Mouse (Mus musculus) neural tube, embryonic 14.5 days (tissue): Measurements from ENCODE around the gene Fus. TPM values are rescaled to one million over a fixed set of nuclear protein-coding genes. Genes with fewer than 3 reads are reported as not detected.

Experiments
- ATAC-seq: fragments of 200-750 bp; cut with Nextera tagmentation; 2 replicates; pipeline ENCODE4 v1.8.0; 2017; ENCODE audit warnings: low read depth, mild to moderate bottlenecking, moderate TSS enrichment, moderate library complexity
- H3K27ac ChIP-seq: fragments of 300-500 bp; sonication (generic); 2 replicates; pipeline ENCODE4 v1.5.1; 2014; ENCODE audit warnings: low read depth, mild to moderate bottlenecking, control low read depth, low read length, moderate library complexity, mixed read lengths
- H3K27me3 ChIP-seq: fragments of 300-500 bp; sonication (generic); 2 replicates; pipeline ENCODE4 v1.6.1; 2014; ENCODE audit warnings: low read length; ENCODE audit not compliant: control insufficient read depth, insufficient read depth
- H3K36me3 ChIP-seq: fragments of 300-500 bp; sonication (generic); 2 replicates; pipeline ENCODE4 v1.6.1; 2014; ENCODE audit warnings: low read length, mixed read lengths; ENCODE audit not compliant: control insufficient read depth, insufficient read depth
- H3K4me1 ChIP-seq: fragments of 300-500 bp; sonication (generic); 2 replicates; pipeline ENCODE4 v1.6.1; 2014; ENCODE audit warnings: low read length; ENCODE audit not compliant: control insufficient read depth, insufficient read depth
- H3K4me2 ChIP-seq: fragments of 300-500 bp; sonication (generic); 2 replicates; pipeline ENCODE4 v1.6.1; 2014; ENCODE audit warnings: mild to moderate bottlenecking, low read depth, low read length, control low read depth
- H3K4me3 ChIP-seq: fragments of 300-500 bp; sonication (generic); 2 replicates; pipeline ENCODE4 v1.5.1; 2014; ENCODE audit warnings: low read depth, low read length, control low read depth, mixed read lengths
- H3K9ac ChIP-seq: fragments of 300-500 bp; sonication (generic); replicated peaks from 2 replicates; pipeline ENCODE4 v1.6.1; 2014; ENCODE audit warnings: low read depth, mild to moderate bottlenecking, control low read depth, low read length, mixed read lengths
- H3K9me3 ChIP-seq: fragments of 300-500 bp; sonication (generic); 2 replicates; pipeline ENCODE4 v1.6.1; 2016; ENCODE audit warnings: low read length; ENCODE audit not compliant: control insufficient read depth
- WGBS: fragments of 180-500 bp; shearing (Covaris S2); extraction: QIAGEN DNeasy Blood & Tissue Kit; methylation state at CpG from one replicate; pipeline ENCODE4 v1.1.7; 2014; 5-methylcytosine and 5-hydroxymethylcytosine counted together
- polyA plus RNA-seq: library from polyadenylated mRNA; unstranded; fragments of >200 nt; fragmentation: Nextera tagmentation; extraction: Ambion mirVana; gene quantifications from 2 replicates; pipeline ENCODE4 v1.2.1, GENCODE M21; 2014

The Fus gene
- polyA plus RNA-seq, 1 experiment from 2014 or later: 52.2 TPM

GRCm38 (mm10) chr7:127926846-127927245 is 40.4 kb upstream of the Fus start:
- no peak for ATAC-seq
- Histone ChIP-seq H3K4me3 (no peak overlapping the region), H3K9me3 (no peaks in the 10 kb centered on the region), H3K4me1 (no peaks in the 10 kb centered on the region), H3K36me3 (peaks cover 26% of the 10 kb centered on the region; the same call in 1 of the 2 replicates), H3K27me3 (peaks cover 7% of the 10 kb centered on the region; the same call in 1 of the 2 replicates), H3K27ac (no peak overlapping the region), H3K4me2 (no peak overlapping the region), H3K9ac (no peak overlapping the region)
- 88% methylated on average over 11 of the region's 11 CpGs for WGBS

- Histone ChIP-seq H3K4me1 (no peaks in the 10 kb centered on the region), H3K27ac (no peak overlapping the region), H3K4me3 (no peak overlapping the region), H3K9ac (no peak overlapping the region), H3K9me3 (no peaks in the 10 kb centered on the region), H3K4me2 (no peak overlapping the region), H3K27me3 (peaks cover 7% of the 10 kb centered on the region; the same call in 1 of the 2 replicates), H3K36me3 (peaks cover 22% of the 10 kb centered on the region; the same call in 1 of the 2 replicates)
- 88% methylated on average over 11 of the region's 11 CpGs for WGBS
- no peak for ATAC-seq
Observed at GRCm38 (mm10) chr7:127927726-127928125, 39.5 kb upstream of the Fus start.

GRCm38 (mm10) chr7:127928596-127928995 is 38.7 kb upstream of the Fus start:
- H3K9me3 ChIP-seq: no peaks in the 10 kb centered on the region
- H3K27me3 ChIP-seq: peaks cover 7% of the 10 kb centered on the region; the same call in 1 of the 2 replicates
- H3K27ac ChIP-seq: no peak overlapping the region
- H3K36me3 ChIP-seq: peaks cover 16% of the 10 kb centered on the region; the same call in 1 of the 2 replicates
- 51% methylated on average over 5 of the region's 5 CpGs for WGBS
- ATAC-seq: peak; percentile 24; the same call in 1 of the 2 replicates
- no peak overlapping the region for H3K9ac ChIP-seq
- no peak overlapping the region for H3K4me2 ChIP-seq
- no peak overlapping the region for H3K4me3 ChIP-seq
- H3K4me1 ChIP-seq: no peaks in the 10 kb centered on the region

- H3K4me1 ChIP-seq: peaks cover 3% of the 10 kb centered on the region; the same call in 1 of the 2 replicates
- H3K9me3 ChIP-seq: no peaks in the 10 kb centered on the region
- H3K9ac ChIP-seq: no peak within 1 kb of the TSS; the same call in 1 of the 2 replicates
- H3K36me3 ChIP-seq: peaks cover 11% of the 10 kb centered on the region; the same call in 1 of the 2 replicates
- no peak for ATAC-seq
- H3K27me3 ChIP-seq: peaks cover 7% of the 10 kb centered on the region; the same call in 1 of the 2 replicates
- H3K27ac ChIP-seq: no peak within 1 kb of the TSS
- WGBS: 12% methylated on average over 6 of the region's 6 CpGs
- no peak within 1 kb of the TSS; the same call in 1 of the 2 replicates for H3K4me2 ChIP-seq
- H3K4me3 ChIP-seq: no peak within 1 kb of the TSS
Observed at GRCm38 (mm10) chr7:127929923-127930322, 37.3 kb upstream of the Fus start, which contains the start of gene Prss8. TSS of gene Prss8 (minus strand) at chr7:127930104.

- peaks cover 6% of the 10 kb centered on the region; the same call in 1 of the 2 replicates for H3K36me3 ChIP-seq
- no peak overlapping the region for H3K4me3 ChIP-seq
- H3K4me1 ChIP-seq: peaks cover 3% of the 10 kb centered on the region; the same call in 1 of the 2 replicates
- WGBS: 79% methylated on average over 5 of the region's 5 CpGs
- no peak overlapping the region for H3K9ac ChIP-seq
- H3K4me2 ChIP-seq: no peak overlapping the region
- H3K27ac ChIP-seq: no peak overlapping the region
- H3K9me3 ChIP-seq: no peaks in the 10 kb centered on the region
- peaks cover 7% of the 10 kb centered on the region; the same call in 1 of the 2 replicates for H3K27me3 ChIP-seq
- no peak for ATAC-seq
Observed at GRCm38 (mm10) chr7:127930636-127931035, 36.6 kb upstream of the Fus start.

- Histone ChIP-seq H3K27me3 (peaks cover 7% of the 10 kb centered on the region; the same call in 1 of the 2 replicates), H3K27ac (no peak overlapping the region), H3K4me1 (peaks cover 3% of the 10 kb centered on the region; the same call in 1 of the 2 replicates), H3K9ac (no peak overlapping the region), H3K9me3 (no peaks in the 10 kb centered on the region), H3K4me3 (no peak overlapping the region), H3K4me2 (no peak overlapping the region), H3K36me3 (no peaks in the 10 kb centered on the region)
- ATAC-seq: no peak
- WGBS: 47% methylated on average over 13 of the region's 13 CpGs
Observed at GRCm38 (mm10) chr7:127931351-127932135, 35.7 kb upstream of the Fus start.

GRCm38 (mm10) chr7:127932273-127933031 is 34.8 kb upstream of the Fus start:
- Histone ChIP-seq H3K9me3 (no peaks in the 10 kb centered on the region), H3K4me1 (peaks cover 3% of the 10 kb centered on the region; the same call in 1 of the 2 replicates), H3K36me3 (no peaks in the 10 kb centered on the region), H3K9ac (no peak overlapping the region), H3K27me3 (peaks cover 7% of the 10 kb centered on the region; the same call in 1 of the 2 replicates), H3K4me2 (no peak overlapping the region), H3K4me3 (no peak overlapping the region), H3K27ac (no peak overlapping the region)
- 19% methylated on average over 13 of the region's 13 CpGs for WGBS
- no peak for ATAC-seq

- Histone ChIP-seq H3K4me2 (no peak overlapping the region), H3K9ac (no peak overlapping the region), H3K36me3 (no peaks in the 10 kb centered on the region), H3K4me1 (peaks cover 3% of the 10 kb centered on the region; the same call in 1 of the 2 replicates), H3K9me3 (no peaks in the 10 kb centered on the region), H3K27ac (no peak overlapping the region), H3K4me3 (no peak overlapping the region), H3K27me3 (no peaks in the 10 kb centered on the region)
- no peak for ATAC-seq
- 94% methylated on average over 5 of the region's 5 CpGs for WGBS
Observed at GRCm38 (mm10) chr7:127934075-127934474, 33.2 kb upstream of the Fus start.
